Mouse (Mus musculus): ENCODE results near the gene Tlcd1. TPM values are rescaled to one million over a fixed set of nuclear protein-coding genes. Genes with fewer than 3 reads are reported as not detected.

Gene Tlcd1
- polyA plus RNA-seq, 1 experiment: 74.7 TPM

DNA sequence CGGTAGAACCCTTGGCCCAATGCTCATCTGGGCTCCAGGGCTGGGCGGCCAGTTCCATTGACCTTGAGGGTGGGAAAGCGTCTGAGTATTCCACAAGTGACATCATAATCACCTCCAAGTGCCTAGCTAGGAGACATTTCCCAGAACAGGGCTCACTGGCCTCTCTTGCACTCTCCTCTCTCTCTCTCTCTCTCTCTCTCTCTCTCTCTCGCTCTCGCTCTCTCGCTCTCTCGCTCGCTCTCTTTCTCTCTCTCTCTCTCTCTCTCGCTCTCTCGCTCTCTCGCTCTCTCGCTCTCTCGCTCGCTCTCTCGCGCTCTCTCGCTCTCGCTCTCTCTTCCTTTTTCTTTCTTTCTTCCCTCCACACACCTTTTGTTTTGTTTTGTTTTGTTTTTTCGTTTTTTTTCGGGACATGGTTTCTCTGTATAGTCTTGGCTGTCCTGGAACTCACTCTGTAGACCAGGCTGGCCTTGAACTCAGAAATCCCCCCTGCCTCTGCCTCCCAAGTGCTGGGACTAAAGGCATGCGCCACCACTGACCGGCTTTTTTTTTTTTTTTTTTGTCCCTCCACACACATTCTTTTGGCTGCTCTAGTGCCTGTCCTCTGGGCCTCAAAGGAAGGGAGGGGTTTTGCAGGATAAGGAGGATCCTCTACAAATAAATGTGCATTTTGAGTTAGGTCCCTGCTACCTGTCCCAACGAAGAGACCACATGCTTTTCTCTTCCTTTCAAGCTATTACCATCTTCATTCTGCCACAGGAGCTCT, 18.8 kb downstream of the Tlcd1 start:
- DNase-seq (ENCODE audit: extremely low spot score in 1 of 2, low spot score in 1 of 2): no peak

- DNase-seq (ENCODE audit: extremely low spot score in 1 of 2, low spot score in 1 of 2): no peak
Observed at GRCm38 (mm10) chr11:78202372-78202771, 25.9 kb downstream of the Tlcd1 start.

GRCm38 (mm10) chr11:78204287-78204686, 27.8 kb downstream of the Tlcd1 start:
- DNase-seq (ENCODE audit: extremely low spot score in 1 of 2, low spot score in 1 of 2): no peak

DNA sequence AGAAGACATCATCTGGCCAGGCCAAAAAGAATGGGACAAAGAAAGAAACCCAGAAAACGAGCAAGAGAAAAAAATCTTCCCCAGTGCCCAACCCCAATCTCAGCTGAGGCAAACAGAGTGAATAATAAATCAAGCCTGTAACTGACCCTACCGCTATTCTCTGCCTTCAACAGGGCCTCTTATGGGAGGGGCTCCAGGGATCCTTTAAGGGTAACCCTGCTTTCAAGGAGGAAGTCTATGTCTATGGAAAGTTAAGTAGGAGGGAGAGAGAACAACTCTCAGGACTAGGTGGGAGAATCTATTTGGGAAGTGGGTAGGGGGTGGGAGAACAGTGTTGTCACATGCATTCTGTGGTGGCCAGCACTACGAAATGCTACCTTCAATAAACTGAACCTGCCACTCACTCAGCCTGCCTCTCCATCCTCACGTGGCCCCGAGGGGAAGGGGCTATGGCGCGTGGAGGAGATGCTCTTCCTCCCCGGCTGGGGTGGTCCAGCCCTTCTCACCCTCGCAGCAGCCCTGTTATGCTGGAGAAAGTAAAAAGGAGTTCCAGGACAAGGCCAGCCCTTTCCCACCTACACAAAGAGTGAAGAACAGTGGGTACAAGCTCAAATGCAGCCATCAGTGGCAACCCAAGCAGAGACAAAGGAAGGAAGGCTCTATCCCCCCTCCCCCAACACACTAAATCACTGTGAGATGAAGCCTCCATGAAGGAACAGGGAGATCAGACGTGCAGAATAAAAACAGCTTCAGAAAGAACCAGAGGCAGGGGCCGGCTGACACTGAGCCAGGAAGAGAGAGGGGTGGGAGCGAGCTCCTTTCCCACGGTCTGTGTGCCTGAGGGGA, 29.1 kb downstream of the Tlcd1 start:
- DNase-seq (ENCODE audit: extremely low spot score in 1 of 2, low spot score in 1 of 2): no peak

- DNase-seq (ENCODE audit: extremely low spot score in 1 of 2, low spot score in 1 of 2): no peak
Observed at GRCm38 (mm10) chr11:78207190-78207589, 30.7 kb downstream of the Tlcd1 start.

- DNase-seq (ENCODE audit: extremely low spot score in 1 of 2, low spot score in 1 of 2): no peak
Observed at GRCm38 (mm10) chr11:78209886-78210285, 33.4 kb downstream of the Tlcd1 start.

GRCm38 (mm10) chr11:78210615-78211014, 34.1 kb downstream of the Tlcd1 start:
- no peak for DNase-seq (ENCODE audit: extremely low spot score in 1 of 2, low spot score in 1 of 2)

- no peak for DNase-seq (ENCODE audit: extremely low spot score in 1 of 2, low spot score in 1 of 2)
Observed at GRCm38 (mm10) chr11:78211513-78211912, 35.0 kb downstream of the Tlcd1 start.

GRCm38 (mm10) chr11:78213086-78213817, 36.7 kb downstream of the Tlcd1 start:
- DNase-seq (ENCODE audit: extremely low spot score in 1 of 2, low spot score in 1 of 2): no peak

DNA sequence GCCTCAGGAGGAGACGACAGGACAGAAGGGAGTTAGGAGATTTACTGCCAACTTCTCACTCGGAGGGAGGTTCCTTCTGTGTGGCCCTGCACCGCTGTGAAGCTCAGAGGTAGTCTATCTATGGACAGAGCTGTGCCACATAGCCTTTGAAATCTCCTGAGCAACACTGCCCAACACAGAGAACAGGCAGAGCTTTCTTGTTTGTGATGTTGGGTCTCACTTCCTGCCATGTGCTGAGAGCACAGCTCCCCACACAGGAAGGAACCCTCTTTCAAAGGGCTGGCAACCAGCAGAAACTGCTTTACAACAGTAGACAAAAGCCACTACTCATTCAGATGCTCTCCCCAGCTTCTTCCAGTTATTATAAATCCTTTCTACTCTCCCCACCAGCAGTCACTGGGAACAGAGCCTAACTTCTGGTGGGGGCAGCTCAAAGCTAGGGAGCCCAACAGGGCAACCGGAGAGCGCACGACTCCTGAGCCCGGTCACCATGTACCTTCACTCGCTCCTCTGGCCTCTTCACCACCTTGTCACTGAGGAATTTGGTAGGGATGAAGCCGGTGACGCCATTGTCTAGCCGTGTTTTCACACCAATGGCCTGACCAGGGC, 39.3 kb downstream of the Tlcd1 start:
- DNase-seq (ENCODE audit: extremely low spot score in 1 of 2, low spot score in 1 of 2): peak in 1 of 2 experiments; percentile 19

DNA sequence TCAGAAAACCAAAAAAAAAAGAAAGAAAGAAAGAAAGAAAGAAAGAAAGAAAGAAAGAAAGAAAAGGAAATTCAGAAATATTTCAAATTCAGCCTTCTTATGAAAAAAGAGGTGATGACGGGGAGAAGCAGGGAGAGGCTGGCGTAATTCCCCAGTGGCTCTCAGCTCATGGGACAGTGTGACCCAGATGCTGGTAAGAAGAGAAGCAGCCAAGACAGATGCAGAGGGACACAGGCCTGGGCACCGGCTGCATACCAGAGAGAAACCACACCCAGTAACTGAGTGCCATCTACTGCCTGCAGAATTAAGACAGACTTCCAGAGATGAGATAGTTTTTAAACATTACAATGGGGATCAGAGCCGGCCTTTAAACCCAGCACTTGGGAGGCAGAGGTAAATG, 47.1 kb downstream of the Tlcd1 start:
- DNase-seq (ENCODE audit: extremely low spot score in 1 of 2, low spot score in 1 of 2): no peak

Other genes starting within 250 kb of the Tlcd1 start
- gene Sez6, start 245.9 kb upstream of the Tlcd1 start, polyA plus RNA-seq (2012; rRNA removed): 169 and 190 TPM in 2 replicates
- gene Phf12, start 194.0 kb upstream of the Tlcd1 start, polyA plus RNA-seq (2012; rRNA removed): 43.8 and 45.3 TPM in 2 replicates
- 8.8 and 11.5 TPM in 2 replicates for gene Dhrs13, start 144.4 kb upstream of the Tlcd1 start, polyA plus RNA-seq (2012; rRNA removed)
- gene Flot2, start 138.8 kb upstream of the Tlcd1 start, polyA plus RNA-seq (2012; rRNA removed): 134 and 136 TPM in 2 replicates
- 26.7 and 28.4 TPM in 2 replicates for gene Eral1, start 96.3 kb upstream of the Tlcd1 start, polyA plus RNA-seq (2012; rRNA removed)
- 22.9 and 27.1 TPM in 2 replicates for gene Fam222b, start 82.1 kb upstream of the Tlcd1 start, polyA plus RNA-seq (2012; rRNA removed)
- gene Traf4, start 11.1 kb upstream of the Tlcd1 start, polyA plus RNA-seq (2012; rRNA removed): 21.3 and 22.0 TPM in 2 replicates
- 5.7 and 7.1 TPM in 2 replicates for gene Nek8, start within 50 bp of the Tlcd1 start, polyA plus RNA-seq (2012; rRNA removed)
- gene Rpl23a, start 6.9 kb downstream of the Tlcd1 start, polyA plus RNA-seq (2012; rRNA removed): 1,050 and 1,099 TPM in 2 replicates
- 62.3 and 68.1 TPM in 2 replicates for gene Rab34, start 11.7 kb downstream of the Tlcd1 start, polyA plus RNA-seq (2012; rRNA removed)
- 6.9 and 7.8 TPM in 2 replicates for gene Proca1, start 16.7 kb downstream of the Tlcd1 start, polyA plus RNA-seq (2012; rRNA removed)
- 107 and 124 TPM in 2 replicates for gene Sdf2, start 69.0 kb downstream of the Tlcd1 start, polyA plus RNA-seq (2012; rRNA removed)
- gene Supt6, start 69.3 kb downstream of the Tlcd1 start, polyA plus RNA-seq (2012; rRNA removed): 45.4 and 48.7 TPM in 2 replicates
- 119 and 129 TPM in 2 replicates for gene 2610507B11Rik, start 85.0 kb downstream of the Tlcd1 start, polyA plus RNA-seq (2012; rRNA removed)
- gene BC030499, start 114.1 kb downstream of the Tlcd1 start, polyA plus RNA-seq (2012; rRNA removed): 15.2 and 18.6 TPM in 2 replicates
- gene Spag5, start 124.8 kb downstream of the Tlcd1 start, polyA plus RNA-seq (2012; rRNA removed): 14.7 and 16.8 TPM in 2 replicates
- 1,301 and 1,427 TPM in 2 replicates for gene Aldoc, start 146.3 kb downstream of the Tlcd1 start, polyA plus RNA-seq (2012; rRNA removed)
- 60.4 and 65.7 TPM in 2 replicates for gene Pigs, start 151.7 kb downstream of the Tlcd1 start, polyA plus RNA-seq (2012; rRNA removed)
- gene Unc119, start 166.8 kb downstream of the Tlcd1 start, polyA plus RNA-seq (2012; rRNA removed): 69.3 and 73.8 TPM in 2 replicates
- not detected in 2 replicates for gene Foxn1, start 209.8 kb downstream of the Tlcd1 start, polyA plus RNA-seq (2012; rRNA removed)
- not detected in 2 replicates for gene Slc13a2, start 245.5 kb downstream of the Tlcd1 start, polyA plus RNA-seq (2012; rRNA removed)